13 mouse cellular contexts compared by ENCODE assay signal in genomic region chr4:130266601-130267000, GRCm38 (mm10). TPM values are rescaled to one million over a fixed set of nuclear protein-coding genes. Genes with fewer than 3 reads are reported as not detected.
DNase-seq lines count a peak whose midpoint lies in the region; ATAC-seq and TF ChIP-seq lines count a peak whose summit lies in the region.
"Had no signal": no experiment of that assay in that cellular context is flagged by ENCODE, and none has a peak within 500 bp of the region (broad histone marks: within the 10 kb centered on the region; RNA-seq: fewer than 3 reads in every experiment).

No protein-coding gene starts in this region.

- peaks cover 12% of the 10 kb centered on the region for H3K4me1 ChIP-seq in kidney, adult 2 months (ENCODE audit: control insufficient read depth, insufficient read depth, low read length)
- H3K4me1 ChIP-seq in bone marrow, adult 2 months (ENCODE audit: control insufficient read depth, insufficient read depth, low read length) = no peaks in the 10 kb centered on the region; the same call in 1 of the 2 replicates
- H3K4me1 ChIP-seq in limb, embryonic 14.5 days (ENCODE audit: control insufficient read depth, insufficient read depth, low read length) = peaks cover 16% of the 10 kb centered on the region
- H3K4me1 ChIP-seq in megakaryocyte, embryonic 14.5 days = peaks cover 41% of the 10 kb centered on the region

- H3K4me3 ChIP-seq in kidney, adult 2 months (ENCODE audit: insufficient read depth, low read depth, low read length) = no peak overlapping the region
- H3K4me3 ChIP-seq in bone marrow, adult 2 months (replicated peaks; ENCODE audit: control insufficient read depth, low read depth, low read length) = peak overlapping the region; percentile 46
- H3K4me3 ChIP-seq in limb, embryonic 14.5 days (replicated peaks; ENCODE audit: low read length) = no peak overlapping the region
- peak overlapping the region; percentile 8 for H3K4me3 ChIP-seq in megakaryocyte, embryonic 14.5 days (replicated peaks)

- TF ChIP-seq POLR2A in kidney, adult 2 months (IDR thresholded peaks at IDR 0.05; ENCODE audit: low read depth, low read length) = no peak
- no peak for TF ChIP-seq POLR2A in bone marrow, adult 2 months (IDR thresholded peaks at IDR 0.05; ENCODE audit: borderline replicate concordance, control insufficient read depth, low read depth, low read length)
- no peak for TF ChIP-seq POLR2A in limb, embryonic 14.5 days (IDR thresholded peaks at IDR 0.05; ENCODE audit: borderline replicate concordance, extremely low read depth, insufficient read depth, insufficient read length)

- TF ChIP-seq CTCF in kidney, adult 2 months (conservative IDR thresholded peaks at IDR 0.05; ENCODE audit: insufficient read depth, insufficient read length, low read depth, low read length) = no peak
- no peak for TF ChIP-seq CTCF in bone marrow, adult 2 months (IDR thresholded peaks at IDR 0.05; ENCODE audit: control insufficient read depth, insufficient read depth, low read length)

- H3K4me2 ChIP-seq in limb, embryonic 14.5 days (replicated peaks; ENCODE audit: low read depth, low read length, severe bottlenecking) = no peak overlapping the region

- no peaks in the 10 kb centered on the region for H3K9me3 ChIP-seq in limb, embryonic 14.5 days (ENCODE audit: control insufficient read depth, low read length)
- peaks cover 12% of the 10 kb centered on the region for H3K9me3 ChIP-seq in megakaryocyte, embryonic 14.5 days

- no peak for ATAC-seq in limb, embryonic 14.5 days (ENCODE audit: low FRiP score, low read depth)

- 47% methylated on average over 9 of the region's 9 CpGs for WGBS in kidney, adult 2 months
- WGBS in bone marrow, adult 2 months = 64% methylated on average over 9 of the region's 9 CpGs
- 54% methylated on average over 9 of the region's 9 CpGs for WGBS in limb, embryonic 14.5 days

- intact Hi-C loops in left cerebral cortex, postnatal 10 days (cut with DNase I) = no loop called here

- no peaks in the 10 kb centered on the region for H3K36me3 ChIP-seq in kidney, adult 2 months (ENCODE audit: control insufficient read depth, insufficient read depth, low read length)
- H3K36me3 ChIP-seq in limb, embryonic 14.5 days (ENCODE audit: control insufficient read depth, insufficient read depth, low read length) = peaks cover 37% of the 10 kb centered on the region
- H3K36me3 ChIP-seq in megakaryocyte, embryonic 14.5 days (replicated peaks; ENCODE audit: low read length) = no peaks in the 10 kb centered on the region

- no peak overlapping the region for H3K27ac ChIP-seq in kidney, adult 2 months (ENCODE audit: insufficient read depth, low read depth, low read length)
- H3K27ac ChIP-seq in bone marrow, adult 2 months (ENCODE audit: control insufficient read depth, insufficient read depth, low read depth, low read length, poor library complexity) = no peak overlapping the region
- H3K27ac ChIP-seq in limb, embryonic 14.5 days (replicated peaks; ENCODE audit: low read depth, low read length) = peak overlapping the region; percentile 43; the same call in 1 of the 2 replicates

- no peaks in the 10 kb centered on the region for H3K27me3 ChIP-seq in kidney, adult 2 months (replicated peaks; ENCODE audit: control insufficient read depth, insufficient read depth, low read length)
- no peaks in the 10 kb centered on the region for H3K27me3 ChIP-seq in limb, embryonic 14.5 days (ENCODE audit: control insufficient read depth, insufficient read depth, low read length)
- H3K27me3 ChIP-seq in megakaryocyte, embryonic 14.5 days (replicated peaks) = peaks cover 84% of the 10 kb centered on the region

- peak; percentile 15 for DNase-seq in kidney, adult 2 months
- DNase-seq in kidney, postnatal 4 days = no peak
- DNase-seq in limb, embryonic 14.5 days (ENCODE audit: low spot score) = no peak
- DNase-seq in left cerebral cortex, postnatal 10 days (ENCODE audit: extremely low spot score in 1 of 2, low spot score in 2 of 2) = no peak
- no peak for DNase-seq in adrenal gland, postnatal 25 days
- DNase-seq in gastrocnemius, postnatal 10 days = no peak
- DNase-seq: B cell, adult 2 months; cerebellum, postnatal 14 days; left cerebral cortex, postnatal 4 days had no signal

- no peak overlapping the region for H3K9ac ChIP-seq in limb, embryonic 14.5 days (ENCODE audit: low read depth, low read length, severe bottlenecking)

RNA-seq across cellular contexts. Expression of gene Serinc2, which starts 12.4 kb away (rescaled TPM):
- polyA plus RNA-seq in kidney, adult 2 months (2012; rRNA removed) = 54.8 and 77.5 TPM in 2 replicates
- polyA plus RNA-seq in bone marrow, adult 2 months (2011; ENCODE audit: insufficient read depth, insufficient read length, low replicate concordance, missing spikeins) = 0.52 TPM in 1 of 2 replicates, not detected in the other
- 161 and 261 TPM in 2 replicates for polyA plus RNA-seq in limb, embryonic 14.5 days (2012; rRNA removed)
- polyA plus RNA-seq in limb, embryonic 14.5 days (2014; fragmentation: Nextera tagmentation; extraction: Ambion mirVana) = 150 and 186 TPM in 2 replicates
- polyA plus RNA-seq in megakaryocyte, embryonic 14.5 days (2012; ENCODE audit: insufficient read depth, low replicate concordance) = 0.39 TPM in 1 of 2 replicates, not detected in the other
- 1 to 10 TPM; 2.9 to 3.1 TPM for total RNA-seq in left cerebral cortex, postnatal 10 days (2021)
- total RNA-seq in adrenal gland, postnatal 25 days (2021) = 0.85 and 0.90 TPM in 2 replicates
- total RNA-seq in gastrocnemius, postnatal 10 days (2021) = 10 to 100 TPM; 47.8 to 51.5 TPM

RNA-seq across cellular contexts. Expression of gene Fabp3, which starts 41.8 kb away (rescaled TPM):
- 235 and 321 TPM in 2 replicates for polyA plus RNA-seq in kidney, adult 2 months (2012; rRNA removed)
- polyA plus RNA-seq in bone marrow, adult 2 months (2011; ENCODE audit: insufficient read depth, insufficient read length, low replicate concordance, missing spikeins) = 1.6 and 44.6 TPM in 2 replicates
- 34.7 and 41.6 TPM in 2 replicates for polyA plus RNA-seq in limb, embryonic 14.5 days (2012; rRNA removed)
- polyA plus RNA-seq in limb, embryonic 14.5 days (2014; fragmentation: Nextera tagmentation; extraction: Ambion mirVana) = 34.0 and 47.3 TPM in 2 replicates
- 0.88 TPM in 1 of 2 replicates, not detected in the other for polyA plus RNA-seq in megakaryocyte, embryonic 14.5 days (2012; ENCODE audit: insufficient read depth, low replicate concordance)
- 100 to 1,000 TPM; 218 to 234 TPM for total RNA-seq in left cerebral cortex, postnatal 10 days (2021)
- 44.7 and 45.0 TPM in 2 replicates for total RNA-seq in adrenal gland, postnatal 25 days (2021)
- total RNA-seq in gastrocnemius, postnatal 10 days (2021) = 100 to 1,000 TPM; 465 to 601 TPM

RNA-seq across cellular contexts. Expression of gene Gm10570, which starts 41.9 kb away (rescaled TPM):
- 0.25 and 0.62 TPM in 2 replicates for polyA plus RNA-seq in kidney, adult 2 months (2012; rRNA removed)
- polyA plus RNA-seq in bone marrow, adult 2 months (2011; ENCODE audit: insufficient read depth, insufficient read length, low replicate concordance, missing spikeins) = not detected in 2 replicates
- 0.30 TPM in 1 of 2 replicates, not detected in the other for polyA plus RNA-seq in limb, embryonic 14.5 days (2012; rRNA removed)
- not detected in 2 replicates for polyA plus RNA-seq in limb, embryonic 14.5 days (2014; fragmentation: Nextera tagmentation; extraction: Ambion mirVana)
- 1.5 TPM in 1 of 2 replicates, not detected in the other for polyA plus RNA-seq in megakaryocyte, embryonic 14.5 days (2012; ENCODE audit: insufficient read depth, low replicate concordance)
- total RNA-seq in left cerebral cortex, postnatal 10 days (2021) = 1 to 10 TPM in 1 of 2 experiments, not detected in 1; 1.8 TPM
- not detected in 2 replicates for total RNA-seq in adrenal gland, postnatal 25 days (2021)
- total RNA-seq in gastrocnemius, postnatal 10 days (2021) = not detected
- polyA plus RNA-seq: hindbrain, embryonic 11.5 days had no signal

RNA-seq across cellular contexts. Expression of gene Gm853, which starts 44.4 kb away (rescaled TPM):
- 64.7 and 89.1 TPM in 2 replicates for polyA plus RNA-seq in kidney, adult 2 months (2012; rRNA removed)
- not detected in 2 replicates for polyA plus RNA-seq in bone marrow, adult 2 months (2011; ENCODE audit: insufficient read depth, insufficient read length, low replicate concordance, missing spikeins)
- 0.03 and 0.04 TPM in 2 replicates for polyA plus RNA-seq in limb, embryonic 14.5 days (2012; rRNA removed)
- polyA plus RNA-seq in limb, embryonic 14.5 days (2014; fragmentation: Nextera tagmentation; extraction: Ambion mirVana) = not detected in 2 replicates
- polyA plus RNA-seq in megakaryocyte, embryonic 14.5 days (2012; ENCODE audit: insufficient read depth, low replicate concordance) = 0.11 TPM in 1 of 2 replicates, not detected in the other
- not detected for total RNA-seq in left cerebral cortex, postnatal 10 days (2021)
- total RNA-seq in adrenal gland, postnatal 25 days (2021) = not detected in 2 replicates
- not detected for total RNA-seq in gastrocnemius, postnatal 10 days (2021)
- total RNA-seq: gastrocnemius, adult 8-10 months; left cerebral cortex, postnatal 4 days had no signal

Comparison
In these comparisons a context has a peak if more than half of its experiments do, and no peak if none do; other contexts are left out.
1. H3K4me3 ChIP-seq: peak in bone marrow, adult 2 months (single experiment) and megakaryocyte, embryonic 14.5 days (single experiment); none in kidney, adult 2 months (single experiment) and limb, embryonic 14.5 days (single experiment).
2. RNA of gene Serinc2, which starts 12.4 kb away (polyA plus RNA-seq): 150 to 261 TPM in limb, embryonic 14.5 days and 54.8 to 77.5 TPM in kidney, adult 2 months; 0.39 TPM in megakaryocyte, embryonic 14.5 days and 0.52 TPM in bone marrow, adult 2 months; every median in the first group is over 10 times any median in the second.